Mouse (Mus musculus) intestine, postnatal 0 days (tissue): ENCODE measurements at regions not wholly inside any gene's neighbourhood (a gene's known extent, or its start where the extent isn't known, plus 50 kb on each side); places are given as distances from the start of the nearest gene placed in this dataset.

Experiments
- ATAC-seq: fragments of 200-750 bp; cut with Nextera tagmentation; 2 replicates; pipeline ENCODE4 v1.8.0; 2017; ENCODE audit warnings: mild to moderate bottlenecking, moderate TSS enrichment, moderate library complexity
- H3K27ac ChIP-seq: fragments of 300-500 bp; sonication (generic); 2 replicates; pipeline ENCODE4 v1.5.1; 2014; ENCODE audit warnings: mild to moderate bottlenecking, low read depth, low read length, moderate library complexity
- H3K27me3 ChIP-seq: fragments of 300-500 bp; sonication (generic); replicated peaks from 2 replicates; pipeline ENCODE4 v1.6.1; 2014; ENCODE audit warnings: low read length, mixed read lengths; ENCODE audit not compliant: control insufficient read depth, insufficient read depth
- H3K36me3 ChIP-seq: fragments of 300-500 bp; sonication (generic); 2 replicates; pipeline ENCODE4 v1.6.1; 2014; ENCODE audit warnings: mild to moderate bottlenecking, moderate library complexity; ENCODE audit not compliant: control insufficient read depth, insufficient read depth
- H3K4me1 ChIP-seq: fragments of 300-500 bp; sonication (generic); replicated peaks from 2 replicates; pipeline ENCODE4 v1.6.1; 2014; ENCODE audit warnings: antibody characterized with exemption, low read length, mixed read lengths; ENCODE audit not compliant: control insufficient read depth, insufficient read depth
- H3K4me2 ChIP-seq: fragments of 300-500 bp; sonication (generic); replicated peaks from 2 replicates; pipeline ENCODE4 v1.6.1; 2014; ENCODE audit warnings: low read depth, mild to moderate bottlenecking, moderate library complexity
- H3K4me3 ChIP-seq: fragments of 300-500 bp; sonication (generic); 2 replicates; pipeline ENCODE4 v1.5.1; 2014; ENCODE audit warnings: low read depth, low read length
- H3K9ac ChIP-seq: fragments of 300-500 bp; sonication (generic); 2 replicates; pipeline ENCODE4 v1.6.1; 2014; ENCODE audit warnings: mild to moderate bottlenecking, low read depth, low read length
- H3K9me3 ChIP-seq: fragments of 300-500 bp; sonication (generic); 2 replicates; pipeline ENCODE4 v1.6.1; 2016; ENCODE audit warnings: mixed run types; ENCODE audit not compliant: control insufficient read depth
- CTCF ChIP-seq: sonication (generic); IDR thresholded peaks from 2 replicates; pipeline ENCODE4 v1.5.1; 2016; ENCODE audit warnings: low read depth, mild to moderate bottlenecking, control low read depth, antibody characterized with exemption, moderate library complexity
- WGBS: fragments of 180-500 bp; shearing (Covaris S2); extraction: QIAGEN DNeasy Blood & Tissue Kit; methylation state at CpG from one replicate; pipeline ENCODE4 v1.1.7; 2014; 5-methylcytosine and 5-hydroxymethylcytosine counted together

DNA sequence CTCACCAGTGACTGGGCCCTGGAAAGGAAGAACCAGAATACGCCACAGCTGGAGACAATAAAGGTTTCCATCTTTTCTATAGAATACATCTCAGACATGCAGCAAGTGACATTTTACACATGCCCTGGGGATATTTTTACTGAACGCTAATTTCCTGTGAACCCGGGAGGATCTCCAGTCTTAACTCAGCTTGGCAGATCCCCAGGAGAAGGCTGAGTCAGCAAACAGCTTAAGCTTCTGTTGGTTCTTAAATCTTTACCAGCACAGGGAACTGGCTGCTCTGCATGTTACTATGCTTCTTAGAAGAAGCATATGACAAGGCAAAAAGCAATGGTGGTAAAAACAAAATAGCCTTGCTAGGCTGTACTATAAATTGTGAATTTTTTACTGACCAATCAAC lies 59.7 kb upstream of the Map2 start:
- H3K4me1 ChIP-seq: no peaks in the 10 kb centered on the region
- no peaks in the 10 kb centered on the region for H3K9me3 ChIP-seq
- H3K36me3 ChIP-seq: no peaks in the 10 kb centered on the region
- H3K4me3 ChIP-seq: no peak overlapping the region
- no peak overlapping the region for H3K27ac ChIP-seq
- no peak overlapping the region for H3K9ac ChIP-seq
- no peak overlapping the region for H3K4me2 ChIP-seq
- no peaks in the 10 kb centered on the region for H3K27me3 ChIP-seq
- 59% methylated on average over 3 of the region's 3 CpGs for WGBS
- TF ChIP-seq CTCF: no peak
- ATAC-seq: no peak
